Mouse (Mus musculus): ENCODE results near the gene Pcdh7.
A peak's percentile ranks its signal among the peaks of the same experiment; 100 is the strongest.
"Not testable (repeated sequence)": the region's sequence is repeated elsewhere in the genome, so short reads cannot be mapped to it uniquely, and the experiment has no call there.

The Pcdh7 gene

DNA sequence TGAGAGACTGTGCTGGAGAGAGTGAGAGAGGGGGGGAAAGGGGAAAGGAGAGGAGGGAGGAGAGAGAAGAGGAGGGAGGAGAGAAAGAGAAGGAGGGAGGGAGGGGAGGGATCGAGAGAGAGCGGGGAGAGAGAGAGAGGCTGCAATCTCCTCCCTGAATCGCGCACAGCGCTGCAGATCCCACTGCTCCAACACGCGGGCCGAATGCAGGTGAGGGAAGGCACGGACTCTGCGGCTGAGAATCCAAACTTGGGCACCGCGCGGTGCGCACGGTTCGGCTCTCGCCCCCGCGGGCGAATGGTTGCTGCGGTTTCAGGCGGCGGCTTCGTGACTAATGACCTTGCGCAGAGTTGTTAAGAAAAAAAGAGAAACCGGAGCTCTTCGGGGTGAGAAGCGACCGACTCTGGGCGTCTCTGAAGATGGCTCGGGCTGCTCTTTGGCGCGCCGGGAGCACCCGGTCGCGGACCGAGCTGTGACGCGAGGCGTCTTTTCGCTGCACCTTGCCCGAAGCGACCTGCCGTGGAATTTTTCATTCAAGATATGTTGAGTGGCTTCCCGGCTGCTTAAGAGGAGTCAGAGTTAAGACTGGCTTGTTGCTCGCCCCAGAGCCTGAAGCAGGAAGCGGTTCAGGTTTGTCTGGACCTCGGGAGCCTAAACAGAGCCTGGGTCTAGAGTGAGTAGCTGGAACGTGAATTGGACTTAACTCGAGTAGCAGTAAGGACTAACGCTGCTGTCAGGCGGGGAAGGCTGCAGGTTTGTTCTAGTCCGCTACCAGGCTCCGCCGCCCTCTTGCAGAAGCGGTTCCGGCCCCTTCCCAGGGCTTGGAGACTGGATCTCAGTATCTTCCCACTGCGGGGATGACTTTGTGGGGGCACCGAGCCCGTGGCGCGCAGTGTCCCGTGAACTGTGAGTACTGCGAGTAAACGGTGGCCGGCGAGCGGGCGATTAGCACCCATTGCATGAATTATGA lies at the start of gene Pcdh7:
Gene Pcdh7 (plus strand): TSS at position 62 of the 970 bp plus-strand sequence.
- DNase-seq: peak; percentile 13 to 22

DNA sequence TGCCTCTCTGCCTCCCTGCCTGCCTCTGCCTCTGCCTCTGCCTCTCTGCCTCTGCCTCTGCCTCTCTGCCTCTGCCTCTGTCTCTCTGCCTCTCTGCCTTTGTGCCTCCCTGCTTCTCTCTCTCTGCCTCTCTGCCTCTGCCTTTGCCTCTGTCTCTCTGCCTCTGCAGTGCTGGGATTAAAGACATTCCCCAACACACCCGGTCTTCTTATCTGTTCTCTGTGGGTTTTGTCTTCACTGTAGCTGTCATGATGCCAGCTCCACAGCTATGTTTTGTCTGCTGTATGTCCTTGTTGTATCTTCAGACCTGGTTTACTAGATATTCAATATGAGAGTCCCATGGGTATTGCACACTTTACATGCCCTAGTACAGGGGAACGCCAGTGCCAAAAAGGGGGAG lies 40.8 kb upstream of the Pcdh7 start:
- not testable (repeated sequence) for DNase-seq

DNA sequence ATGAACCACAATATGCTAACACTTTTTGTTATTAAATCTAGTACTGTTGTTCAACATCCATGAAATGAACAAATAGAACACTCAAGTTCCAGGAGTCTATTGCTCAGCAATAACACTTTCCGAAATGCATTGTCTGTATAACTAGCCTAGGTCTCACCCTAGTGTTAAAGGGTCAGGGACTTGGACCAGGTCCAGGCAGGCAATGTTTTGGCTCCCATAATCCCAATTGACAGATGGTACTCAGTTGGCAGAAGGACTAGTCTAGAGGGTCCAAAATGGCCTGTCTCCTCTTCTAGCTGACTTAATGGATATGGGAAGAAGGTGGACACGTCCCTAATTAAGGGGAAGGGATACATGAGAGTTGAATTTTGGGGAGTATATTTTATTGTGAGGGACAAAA lies 9.4 kb upstream of the Pcdh7 start:
- DNase-seq: no peak

DNA sequence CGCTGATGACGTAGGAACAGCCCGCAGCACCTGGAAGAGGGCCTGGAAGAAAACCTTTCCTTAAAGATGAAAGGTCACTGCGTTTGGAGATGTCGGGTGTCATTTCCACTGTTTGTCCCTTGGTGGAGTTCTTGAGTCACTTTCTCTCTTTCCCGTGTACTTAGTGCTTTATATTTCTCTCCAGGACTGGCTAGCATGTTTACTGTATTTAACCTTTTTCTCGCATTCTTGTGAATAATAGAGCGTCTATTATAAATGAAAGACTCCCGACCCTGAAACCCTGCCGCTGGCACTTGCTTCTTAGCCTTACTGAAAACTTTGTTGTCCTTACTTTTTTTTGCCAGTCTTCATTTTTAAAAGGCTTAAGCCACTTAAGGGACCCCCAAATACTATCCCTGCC lies 3.8 kb upstream of the Pcdh7 start:
- DNase-seq: no peak

DNA sequence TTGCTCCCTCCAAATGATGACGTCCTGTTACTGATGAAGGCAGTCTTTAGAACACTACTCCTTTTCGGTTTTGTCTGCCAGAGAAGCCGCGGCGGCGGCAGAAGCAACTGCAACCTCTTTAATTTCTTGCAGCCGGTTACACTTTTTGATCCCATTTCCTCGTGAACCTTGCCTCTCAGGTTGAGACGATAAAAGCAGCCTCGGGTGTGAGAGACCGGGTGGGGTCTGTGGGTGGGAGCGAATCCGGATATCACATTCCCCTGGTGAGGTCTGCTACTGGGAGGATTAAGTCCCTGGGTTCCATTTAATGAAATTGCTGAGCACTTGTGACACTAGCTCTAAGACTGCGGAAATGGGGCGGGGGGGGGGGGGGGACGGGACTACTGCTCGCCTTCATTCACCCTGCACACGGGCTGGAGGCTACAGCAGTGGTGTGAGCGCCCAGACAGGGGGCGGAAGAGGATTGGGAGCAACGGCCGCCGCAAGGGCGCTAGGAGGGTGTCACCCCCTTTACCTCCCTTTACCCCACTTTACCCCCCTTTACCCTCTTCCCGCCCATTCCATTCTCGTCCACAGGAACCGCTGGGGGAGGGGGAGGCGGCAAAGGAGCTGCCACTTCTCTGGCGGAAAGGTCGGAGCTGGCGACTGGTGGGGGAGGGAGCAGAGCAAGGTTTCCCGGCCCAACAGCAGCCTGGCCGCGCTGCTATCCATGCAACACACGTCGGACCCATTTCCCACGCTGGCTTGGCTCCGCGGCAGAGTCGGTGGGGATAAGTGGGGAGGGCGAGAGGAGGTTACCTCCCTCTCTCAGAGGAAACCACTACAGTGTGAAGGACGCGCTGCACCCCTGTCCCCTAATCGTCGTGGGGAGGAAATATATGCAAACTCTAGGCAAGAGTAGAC lies 2.9 kb upstream of the Pcdh7 start:
- peak; percentile 27 to 36 for DNase-seq

DNA sequence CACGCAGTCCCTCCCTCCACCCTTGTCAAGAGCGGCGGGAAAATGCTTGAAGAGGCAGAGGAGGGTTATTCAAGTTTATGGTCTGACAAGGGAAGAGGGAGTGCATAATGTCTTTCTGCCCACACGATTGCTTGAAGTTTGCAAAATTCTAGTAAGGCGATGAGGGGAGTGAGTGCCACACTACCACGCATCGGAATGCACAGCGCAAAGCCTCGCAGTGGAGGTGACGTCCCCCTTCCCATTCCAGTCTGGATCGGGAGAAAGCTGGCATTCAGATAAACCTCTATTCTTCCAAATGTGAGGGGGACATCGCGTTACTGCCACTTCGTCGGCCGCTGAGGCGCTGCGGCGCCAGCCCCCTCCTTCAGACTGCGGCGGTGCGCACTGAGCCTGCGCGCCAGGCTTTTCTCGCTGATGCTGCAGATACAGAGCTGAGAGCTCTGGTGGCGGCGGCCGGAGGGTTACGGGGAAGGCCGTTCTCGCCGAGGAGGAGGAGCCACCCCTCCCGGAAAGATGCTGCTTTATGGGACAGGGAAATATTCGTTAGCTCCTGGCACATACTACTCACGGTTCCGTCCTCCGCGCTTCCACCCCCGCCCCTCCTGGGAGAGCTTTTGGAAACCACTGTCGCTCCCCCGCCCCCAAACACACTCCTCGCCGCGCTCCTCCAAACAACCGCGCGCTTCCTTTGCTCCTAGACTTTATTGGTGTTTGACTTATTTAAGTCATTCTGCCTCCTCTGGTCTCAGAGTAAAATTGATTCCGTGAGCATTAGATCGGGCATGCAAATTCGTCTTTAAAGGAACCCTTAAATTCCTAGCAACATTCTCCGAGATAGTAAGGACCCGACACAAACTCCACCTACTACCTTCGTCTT lies 2.0 kb upstream of the Pcdh7 start:
- peak; percentile 57 to 71 for DNase-seq

DNA sequence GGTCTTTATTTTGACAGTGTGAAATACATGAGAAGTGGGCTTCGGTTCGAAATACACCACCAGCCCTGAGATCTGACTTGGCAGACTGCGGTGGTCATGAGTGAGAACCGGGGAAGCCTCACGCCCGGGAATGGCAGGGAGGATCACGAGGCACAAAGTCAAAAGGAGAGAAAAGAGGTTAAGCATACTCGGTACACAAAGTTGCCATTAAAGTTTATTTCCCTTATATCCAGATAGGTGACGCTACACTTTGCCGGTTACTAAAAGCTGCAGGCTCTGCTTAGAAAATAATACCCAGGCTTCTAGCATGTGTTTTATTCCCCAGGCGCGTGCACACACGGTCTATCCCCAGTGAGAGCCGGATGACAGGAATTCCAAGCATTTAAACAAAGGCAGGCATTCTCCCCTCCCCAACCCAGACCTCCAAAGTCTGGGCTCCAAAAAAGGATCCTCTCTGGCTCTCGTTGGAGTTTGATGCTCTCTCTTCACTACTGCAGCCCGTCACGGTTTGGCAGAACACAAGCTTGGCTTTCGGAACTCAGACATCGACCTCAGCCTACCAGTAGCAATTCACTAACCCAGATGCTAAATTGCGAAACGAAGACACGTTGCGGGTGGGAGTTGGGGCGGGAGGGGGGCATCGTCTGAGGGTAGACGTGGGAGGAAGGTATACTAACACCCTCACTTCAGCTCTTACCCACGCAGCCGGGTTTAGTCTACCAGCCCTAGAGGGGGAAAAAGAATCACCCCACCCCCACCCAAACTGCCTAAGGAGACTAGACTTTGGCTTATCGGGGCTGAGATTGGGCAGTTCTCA lies 1.1 kb upstream of the Pcdh7 start:
- DNase-seq: peak; percentile 15 to 31

DNA sequence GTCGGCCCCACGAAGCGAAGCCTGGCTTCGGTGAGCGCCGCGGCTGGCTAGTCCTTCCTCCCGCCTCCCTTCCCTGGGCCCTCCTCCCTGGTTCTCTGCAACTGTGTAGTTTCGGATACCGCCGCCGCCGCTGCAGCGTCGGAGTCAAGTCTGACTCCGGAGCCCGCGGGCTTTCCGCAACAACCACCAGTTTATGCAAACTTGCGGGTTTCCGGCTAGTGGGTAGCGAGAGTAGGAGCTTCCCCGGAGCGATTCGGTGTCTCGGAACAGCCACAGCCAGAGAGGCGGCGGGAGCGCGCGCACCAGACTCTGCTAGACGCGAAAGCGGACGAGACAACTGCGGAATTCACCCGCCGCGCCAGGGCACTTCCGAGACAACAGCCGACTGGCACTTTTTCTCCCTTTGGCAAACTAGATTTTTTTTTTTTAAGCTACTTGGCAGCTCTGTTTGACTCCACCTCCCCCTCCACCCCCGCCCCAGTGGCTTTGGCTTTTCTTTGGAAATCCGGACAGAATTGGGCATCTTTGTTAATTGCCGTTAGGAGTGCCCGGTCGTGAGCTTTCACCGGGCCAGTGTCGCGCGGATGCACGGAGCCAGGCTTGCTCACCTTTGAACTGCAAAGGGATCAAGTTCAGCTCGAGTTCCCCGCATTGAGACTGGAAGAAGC lies 395 bp upstream of the Pcdh7 start:
- DNase-seq: peak; percentile 56 to 59

DNA sequence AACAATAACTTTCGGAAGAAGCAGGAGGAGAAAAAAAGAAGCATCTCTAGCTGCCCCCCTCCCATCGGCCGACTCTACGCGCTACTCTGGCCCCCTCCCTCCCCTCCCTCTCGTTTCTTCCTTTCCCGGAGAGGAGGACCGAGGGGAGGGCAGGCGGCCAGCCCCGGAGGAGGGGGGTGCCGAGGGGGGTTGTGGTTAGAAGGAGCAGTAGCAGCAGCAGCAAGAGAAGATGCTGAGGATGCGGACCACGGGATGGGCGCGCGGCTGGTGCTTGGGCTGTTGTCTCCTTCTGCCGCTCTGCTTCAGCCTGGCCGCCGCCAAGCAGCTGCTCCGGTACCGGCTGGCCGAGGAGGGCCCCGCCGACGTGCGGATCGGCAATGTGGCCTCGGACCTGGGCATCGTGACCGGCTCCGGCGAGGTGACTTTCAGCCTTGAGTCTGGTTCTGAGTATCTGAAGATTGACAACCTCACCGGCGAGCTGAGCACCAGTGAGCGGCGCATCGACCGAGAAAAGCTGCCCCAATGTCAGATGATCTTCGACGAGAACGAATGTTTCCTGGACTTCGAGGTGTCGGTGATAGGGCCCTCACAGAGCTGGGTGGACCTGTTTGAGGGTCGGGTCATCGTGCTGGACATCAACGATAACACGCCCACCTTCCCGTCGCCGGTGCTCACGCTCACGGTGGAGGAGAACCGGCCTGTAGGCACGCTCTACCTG lies 1.3 kb downstream of the Pcdh7 start:
- DNase-seq: peak; percentile 14 to 32

DNA sequence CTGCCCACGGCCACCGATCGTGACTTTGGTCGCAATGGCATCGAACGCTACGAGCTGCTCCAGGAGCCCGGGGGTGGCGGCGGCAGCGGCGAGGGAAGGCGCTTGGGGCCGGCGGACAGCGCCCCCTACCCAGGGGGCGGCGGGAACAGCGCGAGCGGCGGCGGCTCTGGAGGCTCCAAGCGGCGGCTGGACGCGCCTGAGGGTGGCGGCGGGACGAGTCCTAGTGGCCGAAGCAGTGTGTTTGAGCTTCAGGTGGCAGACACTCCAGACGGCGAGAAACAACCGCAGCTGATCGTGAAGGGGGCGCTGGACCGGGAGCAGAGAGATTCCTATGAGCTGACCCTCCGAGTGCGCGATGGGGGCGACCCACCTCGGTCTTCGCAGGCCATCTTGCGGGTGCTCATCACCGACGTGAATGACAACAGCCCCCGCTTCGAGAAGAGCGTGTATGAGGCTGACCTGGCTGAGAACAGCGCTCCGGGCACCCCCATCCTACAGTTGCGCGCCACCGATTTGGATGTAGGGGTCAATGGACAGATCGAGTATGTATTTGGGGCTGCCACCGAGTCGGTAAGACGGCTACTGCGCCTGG lies 1.9 kb downstream of the Pcdh7 start:
- DNase-seq: peak; percentile 62 to 67

DNA sequence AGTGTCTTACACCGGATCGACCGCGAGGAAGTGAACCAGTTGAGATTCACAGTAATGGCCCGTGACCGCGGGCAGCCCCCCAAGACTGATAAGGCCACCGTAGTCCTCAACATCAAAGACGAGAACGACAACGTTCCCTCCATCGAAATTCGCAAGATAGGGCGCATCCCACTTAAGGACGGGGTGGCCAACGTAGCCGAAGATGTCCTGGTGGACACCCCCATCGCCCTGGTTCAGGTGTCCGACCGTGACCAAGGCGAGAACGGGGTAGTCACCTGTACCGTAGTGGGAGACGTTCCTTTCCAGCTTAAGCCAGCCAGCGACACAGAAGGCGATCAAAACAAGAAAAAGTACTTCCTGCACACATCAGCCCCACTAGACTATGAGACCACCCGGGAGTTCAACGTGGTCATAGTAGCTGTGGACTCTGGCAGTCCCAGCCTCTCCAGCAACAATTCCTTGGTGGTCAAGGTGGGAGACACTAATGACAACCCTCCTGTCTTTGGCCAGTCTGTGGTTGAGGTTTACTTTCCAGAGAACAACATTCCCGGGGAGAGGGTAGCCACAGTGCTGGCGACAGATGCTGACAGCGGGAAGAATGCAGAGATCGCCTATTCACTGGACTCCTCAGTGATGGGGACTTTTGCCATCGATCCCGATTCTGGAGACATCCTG lies 2.6 kb downstream of the Pcdh7 start:
- DNase-seq: no peak

DNA sequence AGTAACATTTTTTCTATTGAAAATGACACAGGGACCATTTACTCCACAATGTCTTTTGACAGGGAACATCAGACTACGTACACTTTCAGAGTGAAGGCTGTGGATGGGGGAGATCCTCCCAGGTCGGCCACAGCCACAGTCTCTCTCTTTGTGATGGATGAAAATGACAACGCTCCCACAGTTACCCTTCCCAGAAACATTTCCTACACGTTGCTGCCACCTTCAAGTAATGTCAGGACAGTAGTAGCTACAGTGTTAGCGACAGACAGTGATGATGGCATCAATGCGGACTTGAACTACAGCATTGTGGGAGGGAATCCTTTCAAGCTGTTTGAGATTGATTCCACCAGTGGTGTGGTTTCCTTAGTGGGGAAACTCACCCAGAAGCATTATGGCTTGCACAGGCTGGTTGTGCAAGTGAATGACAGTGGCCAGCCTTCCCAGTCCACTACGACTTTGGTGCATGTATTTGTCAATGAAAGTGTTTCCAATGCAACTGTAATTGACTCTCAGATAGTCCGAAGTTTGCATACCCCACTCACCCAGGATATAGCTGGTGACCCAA lies 3.5 kb downstream of the Pcdh7 start:
- DNase-seq: no peak

DNA sequence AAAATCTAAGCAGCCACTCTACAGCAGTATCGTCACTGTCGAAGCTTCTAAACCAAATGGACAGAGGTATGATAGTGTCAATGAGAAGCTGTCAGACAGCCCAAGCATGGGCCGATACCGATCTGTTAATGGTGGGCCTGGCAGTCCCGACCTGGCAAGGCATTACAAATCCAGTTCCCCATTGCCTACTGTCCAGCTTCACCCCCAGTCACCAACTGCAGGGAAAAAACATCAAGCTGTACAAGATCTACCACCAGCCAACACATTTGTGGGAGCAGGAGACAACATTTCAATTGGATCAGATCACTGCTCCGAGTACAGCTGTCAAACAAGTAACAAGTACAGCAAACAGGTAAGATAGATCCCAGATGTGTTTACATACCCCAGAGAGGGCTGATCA lies 4.2 kb downstream of the Pcdh7 start:
- DNase-seq: no peak

DNA sequence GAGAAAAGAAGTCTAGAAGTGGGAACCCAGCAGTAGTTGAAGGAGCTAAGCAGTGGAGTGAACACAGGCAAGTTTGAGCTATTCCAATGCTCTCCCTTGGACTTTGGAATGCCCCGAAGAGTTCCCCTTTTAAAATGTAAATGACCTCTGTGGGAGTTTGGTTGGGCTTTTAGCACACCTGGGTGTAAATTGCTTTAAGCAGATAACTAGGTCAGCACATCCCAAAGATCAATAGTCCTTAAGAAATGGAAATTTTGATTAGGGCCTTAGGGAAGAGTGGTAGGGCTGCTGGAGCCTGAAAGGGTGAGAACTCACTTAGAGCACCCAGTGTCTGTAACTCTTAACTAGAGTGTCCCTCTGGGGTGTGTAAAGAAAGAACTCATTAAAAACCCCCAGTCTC lies 15.7 kb downstream of the Pcdh7 start:
- DNase-seq: no peak

DNA sequence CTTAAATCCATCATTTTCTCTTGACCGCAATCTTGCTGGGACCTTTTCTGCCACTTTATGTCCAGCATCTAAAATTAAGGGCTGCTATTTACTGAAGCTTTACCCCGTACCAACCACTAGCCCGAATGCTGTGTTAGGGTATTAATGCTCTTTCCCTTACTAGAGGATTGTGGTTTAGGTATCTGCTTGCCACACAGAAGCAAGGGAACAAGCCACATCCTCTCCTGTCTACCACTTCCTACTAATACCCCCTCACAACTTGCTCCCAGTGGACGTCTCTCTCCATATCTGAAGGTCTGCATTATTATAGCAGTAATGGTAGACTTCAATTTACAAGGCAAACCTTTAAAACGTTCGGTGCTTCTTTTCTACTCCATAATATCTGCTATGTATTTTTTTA lies 18.0 kb downstream of the Pcdh7 start:
- DNase-seq: no peak

DNA sequence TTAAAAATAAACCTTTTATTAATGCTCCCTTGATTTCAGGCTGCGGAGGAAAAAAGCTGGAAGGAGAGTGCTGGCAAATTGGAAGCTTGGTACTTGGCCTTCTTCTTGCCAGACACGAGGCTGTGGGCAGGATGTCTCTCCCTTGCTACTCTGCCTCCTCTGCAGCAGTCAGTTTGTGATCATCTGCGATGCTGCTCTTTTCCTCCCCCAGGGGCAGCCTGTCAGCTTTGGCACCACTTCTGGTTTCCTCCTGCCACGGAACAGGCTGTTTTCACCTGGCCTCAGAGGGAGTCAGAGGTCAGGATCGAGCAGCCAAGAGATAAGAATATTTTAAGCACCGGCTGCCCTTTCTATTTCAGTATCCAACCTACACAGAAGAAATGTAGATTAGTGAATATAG lies 25.2 kb downstream of the Pcdh7 start:
- no peak for DNase-seq

DNA sequence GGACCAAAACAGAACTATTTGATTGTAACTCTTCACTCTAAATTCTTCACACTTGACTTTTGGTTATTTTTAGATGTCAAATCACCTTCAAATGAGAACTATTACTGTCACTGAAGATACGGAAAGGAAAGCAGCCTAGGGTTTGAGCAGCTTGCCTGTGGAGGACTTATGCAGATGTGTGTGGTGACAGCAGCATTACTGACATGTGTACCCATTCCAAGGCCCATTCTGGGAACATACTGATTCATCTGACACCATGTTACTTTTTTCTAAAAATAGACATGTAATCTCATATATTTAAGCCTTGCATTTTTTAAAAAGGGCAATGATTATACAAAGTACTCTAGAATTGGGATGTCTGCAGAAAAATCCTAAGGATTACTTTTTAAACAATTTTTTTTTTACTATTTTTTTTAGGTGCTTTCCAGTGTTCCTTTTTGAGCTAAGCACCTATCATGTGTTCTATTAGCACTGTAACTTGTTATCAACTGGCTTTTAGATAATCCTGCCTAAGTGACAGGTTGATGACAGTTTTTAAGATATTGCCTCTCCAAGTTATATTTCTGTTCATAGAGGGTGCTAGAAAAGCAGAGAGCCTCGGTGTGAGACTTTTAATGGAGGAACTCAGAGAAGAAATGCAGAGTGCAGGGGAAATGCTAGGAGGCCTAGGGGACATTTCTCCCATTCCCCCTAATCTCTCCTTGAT lies 26.3 kb downstream of the Pcdh7 start:
- DNase-seq: no peak

DNA sequence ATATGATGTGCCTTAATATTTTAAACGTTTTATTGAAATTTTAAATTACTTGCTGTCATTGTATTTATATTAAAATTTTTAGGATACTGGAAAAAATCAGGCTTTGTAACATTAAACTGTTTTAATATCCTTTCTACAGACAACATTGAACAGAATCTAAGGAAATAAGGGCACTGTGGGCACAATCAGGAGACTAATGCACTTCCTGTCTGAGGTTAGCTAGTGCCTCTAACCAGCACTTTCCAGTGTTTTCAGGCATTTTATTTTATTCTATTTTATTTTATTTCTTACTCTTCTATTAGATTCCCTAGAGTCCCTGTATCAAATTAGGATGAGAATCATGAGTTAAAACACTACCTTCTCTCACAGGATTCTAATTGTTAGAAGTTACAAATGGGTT lies 28.1 kb downstream of the Pcdh7 start:
- no peak for DNase-seq
